Mouse (Mus musculus) layer of hippocampus, adult 9-11 months (tissue): ENCODE data around the gene E030018B13Rik.

Experiments used
- DNase-seq: peaks from one replicate; pipeline ENCODE4 v3.0.0; 2022

The E030018B13Rik gene

GRCm38 (mm10) chr7:63918771-63919768 is 2.4 kb downstream of the E030018B13Rik start:
- no peak for DNase-seq

GRCm38 (mm10) chr7:63921909-63922562 is 5.4 kb downstream of the E030018B13Rik start:
- DNase-seq, result no peak

GRCm38 (mm10) chr7:63922571-63922970 is 5.9 kb downstream of the E030018B13Rik start:
- DNase-seq, result no peak

GRCm38 (mm10) chr7:63922975-63923374 is 6.3 kb downstream of the E030018B13Rik start:
- DNase-seq, result no peak

- DNase-seq, result no peak
Measured at GRCm38 (mm10) chr7:63924151-63924550, 7.5 kb downstream of the E030018B13Rik start.

- DNase-seq, result peak; percentile 87
Measured at GRCm38 (mm10) chr7:63924747-63925412, 8.2 kb downstream of the E030018B13Rik start.

GRCm38 (mm10) chr7:63925413-63926360 is 9.0 kb downstream of the E030018B13Rik start:
- peak; percentile 82 for DNase-seq

- DNase-seq, result no peak
Measured at GRCm38 (mm10) chr7:63926492-63926891, 9.8 kb downstream of the E030018B13Rik start.

GRCm38 (mm10) chr7:63927121-63927520 is 10.5 kb downstream of the E030018B13Rik start:
- DNase-seq, result no peak

- DNase-seq, result no peak
Measured at GRCm38 (mm10) chr7:63929080-63929479, 12.4 kb downstream of the E030018B13Rik start.

- DNase-seq, result no peak
Measured at GRCm38 (mm10) chr7:63930132-63930531, 13.5 kb downstream of the E030018B13Rik start.

GRCm38 (mm10) chr7:63930766-63931165 is 14.1 kb downstream of the E030018B13Rik start:
- no peak for DNase-seq

- DNase-seq, result no peak
Measured at GRCm38 (mm10) chr7:63932461-63932860, 15.8 kb downstream of the E030018B13Rik start.

GRCm38 (mm10) chr7:63933905-63934304 is 17.2 kb downstream of the E030018B13Rik start:
- no peak for DNase-seq

GRCm38 (mm10) chr7:63934530-63934929 is 17.9 kb downstream of the E030018B13Rik start:
- no peak for DNase-seq

- no peak for DNase-seq
Measured at GRCm38 (mm10) chr7:63935809-63936187, 19.1 kb downstream of the E030018B13Rik start.

GRCm38 (mm10) chr7:63936188-63936985 is 19.7 kb downstream of the E030018B13Rik start:
- DNase-seq, result peak; percentile 83

GRCm38 (mm10) chr7:63936986-63937235 is 20.3 kb downstream of the E030018B13Rik start:
- DNase-seq, result no peak

GRCm38 (mm10) chr7:63937236-63938065 is 20.8 kb downstream of the E030018B13Rik start:
- peak; percentile 77 for DNase-seq
